Mouse (Mus musculus): ENCODE measurements around the gene Upk1b. TPM values are rescaled to one million over a fixed set of nuclear protein-coding genes. Genes with fewer than 3 reads are reported as not detected.
A peak's percentile ranks its signal among the peaks of the same experiment; 100 is the strongest.

Upk1b gene
- total and polyA plus RNA-seq, 2 experiments, result 0.18 to 0.37 TPM

DNA sequence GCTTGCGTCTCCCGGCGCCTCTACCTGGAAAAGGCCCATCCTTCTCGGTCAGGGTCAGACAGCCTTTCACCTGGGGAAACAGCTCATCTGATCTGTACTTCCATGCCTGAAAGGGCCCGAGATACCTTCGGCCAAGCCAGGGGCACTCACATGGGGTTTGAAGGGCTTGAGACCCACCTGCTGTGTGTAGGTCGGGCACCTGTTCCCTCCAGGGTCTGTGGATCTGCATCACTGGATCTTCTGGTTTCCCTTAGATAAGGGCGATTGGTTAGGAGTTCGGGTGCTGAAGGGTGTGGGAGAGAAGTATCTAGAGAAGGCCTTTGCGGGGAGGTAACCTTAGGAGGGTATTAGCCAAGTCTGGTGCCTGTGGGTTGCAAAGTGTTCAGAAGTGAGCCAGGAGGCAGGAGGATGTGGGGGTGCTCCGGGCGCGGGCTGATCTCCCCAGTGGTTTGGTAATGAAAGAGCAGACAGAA is 57.4 kb downstream of the Upk1b start:
- WGBS, result under 1% methylated on average over 13 of the region's 13 CpGs
- Histone ChIP-seq H3K36me3 (ENCODE audit: control insufficient read depth, insufficient read depth, low read length) (no peaks in the 10 kb centered on the region), H3K79me2 (ENCODE audit: control insufficient read depth, insufficient read depth, low read length) (no peaks in the 10 kb centered on the region), H3K4me1 (ENCODE audit: control insufficient read depth, insufficient read depth, low read length) (peaks cover 2% of the 10 kb centered on the region; the same call in 1 of the 2 replicates), H3K9ac (ENCODE audit: low read depth, low read length) (peak overlapping the region; percentile 74), H3K4me3 (ENCODE audit: insufficient read depth, low read depth, low read length) (peak overlapping the region; percentile 79), H3K27ac (replicated peaks; ENCODE audit: insufficient read depth, low read depth, low read length) (no peak overlapping the region), H3K27me3 (ENCODE audit: control insufficient read depth, insufficient read depth, low read length) (no peaks in the 10 kb centered on the region; the same call in 1 of the 2 replicates)
- no peak for DNase-seq (ENCODE audit: extremely low read depth, low read depth, low spot score)
- TF ChIP-seq CTCF (IDR thresholded peaks at IDR 0.05; ENCODE audit: low read depth, low read length), result no peak
- TF ChIP-seq POLR2A (IDR thresholded peaks at IDR 0.05; ENCODE audit: extremely low read depth, insufficient read depth, low read length), result no peak

DNA sequence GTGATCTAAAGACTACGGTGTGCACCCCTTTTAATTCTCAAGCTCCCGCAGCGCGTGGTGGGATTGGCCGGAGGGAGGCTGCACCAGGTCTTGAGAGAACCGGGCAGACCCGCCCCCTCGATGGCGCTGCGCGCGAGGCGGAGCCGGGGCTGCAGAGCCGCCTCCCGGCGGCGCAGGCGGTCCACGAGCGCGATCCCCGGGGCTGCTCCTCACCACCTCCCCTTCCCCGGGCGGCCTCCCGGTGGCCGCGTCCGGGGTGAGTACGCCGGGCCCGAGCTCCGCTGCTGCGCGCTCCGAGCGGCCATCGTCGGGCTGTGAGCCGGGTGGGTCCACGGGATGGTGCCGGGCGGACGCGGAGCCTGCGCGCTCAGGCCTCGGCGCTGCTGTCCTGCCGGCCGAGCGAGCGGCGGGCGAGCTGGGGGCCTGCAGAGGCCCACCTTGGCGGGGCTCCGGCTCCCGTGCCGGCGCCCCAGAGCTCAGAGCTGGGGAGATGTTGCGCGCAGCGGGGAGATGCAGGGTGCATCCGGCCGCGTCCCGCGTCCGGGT is 57.9 kb downstream of the Upk1b start, which contains the start of gene B4galt4:
Gene B4galt4, plus strand, starts transcription at position 152 of the 546 bp plus-strand sequence.
- Histone ChIP-seq H3K27me3 (ENCODE audit: control insufficient read depth, insufficient read depth, low read length) (no peaks in the 10 kb centered on the region; the same call in 1 of the 2 replicates), H3K4me3 (ENCODE audit: insufficient read depth, low read depth, low read length) (peak within 1 kb of the TSS; percentile 79), H3K4me1 (ENCODE audit: control insufficient read depth, insufficient read depth, low read length) (no peaks in the 10 kb centered on the region), H3K9ac (ENCODE audit: low read depth, low read length) (peak within 1 kb of the TSS; percentile 74), H3K79me2 (ENCODE audit: control insufficient read depth, insufficient read depth, low read length) (no peaks in the 10 kb centered on the region), H3K27ac (replicated peaks; ENCODE audit: insufficient read depth, low read depth, low read length) (no peak within 1 kb of the TSS), H3K36me3 (ENCODE audit: control insufficient read depth, insufficient read depth, low read length) (no peaks in the 10 kb centered on the region)
- no peak for DNase-seq (ENCODE audit: extremely low read depth, low read depth, low spot score)
- WGBS, result 2% methylated on average over 69 of the region's 69 CpGs
- TF ChIP-seq CTCF (IDR thresholded peaks at IDR 0.05; ENCODE audit: low read depth, low read length) (no peak), POLR2A (IDR thresholded peaks at IDR 0.05; ENCODE audit: extremely low read depth, insufficient read depth, low read length) (no peak)

DNA sequence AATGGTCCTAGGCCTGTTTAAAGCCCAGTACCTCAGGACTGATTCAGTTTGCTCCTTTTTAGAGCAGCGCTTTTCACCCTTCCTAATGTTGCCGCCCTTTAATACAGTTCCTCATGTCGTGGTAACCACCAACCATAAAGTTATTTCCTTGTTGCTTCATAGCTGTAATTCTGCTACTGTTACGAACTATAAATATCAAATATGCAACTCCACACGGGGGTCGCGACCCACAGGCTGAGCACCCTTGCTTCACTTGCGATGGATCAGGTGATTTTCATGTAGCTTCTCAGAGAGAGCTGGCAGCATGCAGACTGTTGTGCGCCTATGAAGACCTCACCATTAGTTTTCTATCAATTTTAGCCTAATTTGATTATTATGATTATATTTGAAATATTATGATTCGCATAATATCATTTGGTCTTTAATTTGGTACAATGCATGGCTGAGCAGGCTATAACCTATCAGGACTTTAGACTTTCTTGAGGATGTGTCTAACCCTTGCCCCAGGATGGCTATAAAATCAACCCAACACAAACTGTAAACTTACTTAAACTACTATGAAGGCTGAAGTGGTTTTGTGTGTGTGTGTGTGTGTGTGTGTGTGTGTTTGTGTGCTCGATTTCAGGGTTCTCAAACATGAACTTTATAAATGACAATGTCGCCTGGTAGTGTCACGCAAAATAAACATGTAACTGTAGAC is 58.8 kb downstream of the Upk1b start:
- DNase-seq (ENCODE audit: extremely low read depth, low read depth, low spot score), result no peak
- no peak overlapping the region for H3K9ac ChIP-seq (ENCODE audit: low read depth, low read length)
- H3K36me3 ChIP-seq (ENCODE audit: control insufficient read depth, insufficient read depth, low read length), result no peaks in the 10 kb centered on the region
- no peaks in the 10 kb centered on the region for H3K79me2 ChIP-seq (ENCODE audit: control insufficient read depth, insufficient read depth, low read length)
- H3K4me3 ChIP-seq (ENCODE audit: insufficient read depth, low read depth, low read length), result no peak overlapping the region
- H3K27me3 ChIP-seq (ENCODE audit: control insufficient read depth, insufficient read depth, low read length), result no peaks in the 10 kb centered on the region; the same call in 1 of the 2 replicates
- no peaks in the 10 kb centered on the region for H3K4me1 ChIP-seq (ENCODE audit: control insufficient read depth, insufficient read depth, low read length)
- WGBS, result 80% methylated on average over 13 of the region's 13 CpGs
- no peak overlapping the region for H3K27ac ChIP-seq (replicated peaks; ENCODE audit: insufficient read depth, low read depth, low read length)
- TF ChIP-seq CTCF (IDR thresholded peaks at IDR 0.05; ENCODE audit: low read depth, low read length), result no peak
- no peak for TF ChIP-seq POLR2A (IDR thresholded peaks at IDR 0.05; ENCODE audit: extremely low read depth, insufficient read depth, low read length)

DNA sequence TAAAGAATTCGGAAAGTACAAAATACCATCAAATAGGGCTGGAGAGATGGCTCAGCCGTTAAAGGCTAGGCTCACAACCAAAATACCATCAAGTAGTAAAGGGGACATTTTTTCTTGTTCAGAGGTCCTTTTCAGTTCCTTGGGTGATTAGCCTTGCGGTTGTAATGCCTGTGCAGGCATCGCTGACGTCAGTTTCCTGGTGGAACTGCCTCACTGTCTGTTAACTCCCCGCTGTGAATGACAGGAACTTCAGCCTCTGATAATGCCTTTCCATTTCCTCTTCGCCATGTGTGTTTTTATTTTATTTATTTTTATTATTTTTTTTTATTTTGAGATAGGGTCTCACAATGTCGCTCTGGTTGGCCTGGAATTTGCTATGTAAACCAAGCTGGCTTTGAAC is 69.2 kb downstream of the Upk1b start:
- no peaks in the 10 kb centered on the region; the same call in 1 of the 2 replicates for H3K27me3 ChIP-seq (ENCODE audit: control insufficient read depth, insufficient read depth, low read length)
- no peaks in the 10 kb centered on the region for H3K79me2 ChIP-seq (ENCODE audit: control insufficient read depth, insufficient read depth, low read length)
- H3K4me1 ChIP-seq (ENCODE audit: control insufficient read depth, insufficient read depth, low read length), result no peaks in the 10 kb centered on the region
- TF ChIP-seq CTCF (IDR thresholded peaks at IDR 0.05; ENCODE audit: low read depth, low read length), result no peak
- TF ChIP-seq POLR2A (IDR thresholded peaks at IDR 0.05; ENCODE audit: extremely low read depth, insufficient read depth, low read length), result no peak
- no peak overlapping the region for H3K27ac ChIP-seq (replicated peaks; ENCODE audit: insufficient read depth, low read depth, low read length)
- H3K36me3 ChIP-seq (ENCODE audit: control insufficient read depth, insufficient read depth, low read length), result no peaks in the 10 kb centered on the region
- whole genome bisulfite sequencing, result 47% methylated on average over 8 of the region's 8 CpGs
- peak; percentile 18 for DNase-seq (ENCODE audit: extremely low read depth, low read depth, low spot score)
- no peak overlapping the region for H3K9ac ChIP-seq (ENCODE audit: low read depth, low read length)
- no peak overlapping the region for H3K4me3 ChIP-seq (ENCODE audit: insufficient read depth, low read depth, low read length)

DNA sequence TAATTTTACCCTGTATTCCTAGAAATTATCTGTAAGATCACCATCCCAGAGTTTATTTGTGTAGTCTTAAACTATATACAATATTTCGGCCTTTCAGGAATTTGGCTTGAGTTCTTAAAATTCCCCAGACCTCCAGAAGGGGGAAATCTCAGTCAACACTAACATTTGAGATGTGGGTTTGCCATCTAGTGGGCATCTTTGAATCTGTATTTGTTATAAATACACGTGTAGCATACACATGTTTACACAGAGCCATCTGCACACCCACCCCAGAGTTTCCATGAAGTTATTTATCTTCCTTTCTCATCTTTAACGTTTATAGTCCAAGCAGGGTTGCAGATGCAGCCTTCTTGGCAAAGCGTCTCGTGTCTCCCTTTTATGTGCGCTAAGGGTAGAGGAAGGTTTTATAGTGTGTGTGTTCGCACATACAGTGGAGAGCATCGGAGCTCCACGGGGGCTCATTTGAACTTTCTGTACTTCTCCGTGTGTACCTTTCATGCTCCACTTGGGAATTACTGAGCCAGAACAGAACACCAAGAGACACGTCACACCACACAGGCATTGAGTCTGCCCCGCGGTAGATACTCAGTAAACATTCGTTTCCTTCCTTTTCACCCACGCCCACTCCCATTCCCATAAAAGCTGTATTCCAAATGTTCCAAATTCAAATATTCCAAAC is 70.4 kb downstream of the Upk1b start:
- WGBS, result 58% methylated on average over 15 of the region's 15 CpGs

More for the DNA sequence above, 70.4 kb downstream of the Upk1b start:
- no peaks in the 10 kb centered on the region for H3K79me2 ChIP-seq (ENCODE audit: control insufficient read depth, insufficient read depth, low read length)
- no peak overlapping the region for H3K27ac ChIP-seq (replicated peaks; ENCODE audit: insufficient read depth, low read depth, low read length)
- no peak overlapping the region; the same call in 1 of the 2 replicates for H3K9ac ChIP-seq (ENCODE audit: low read depth, low read length)
- 0 out of 2 replicates have a peak overlapping the region, but pooled peaks have one; percentile 5 for H3K4me3 ChIP-seq (ENCODE audit: insufficient read depth, low read depth, low read length)
- DNase-seq (ENCODE audit: extremely low read depth, low read depth, low spot score), result peak; percentile 15
- H3K4me1 ChIP-seq (ENCODE audit: control insufficient read depth, insufficient read depth, low read length), result no peaks in the 10 kb centered on the region
- no peaks in the 10 kb centered on the region; the same call in 1 of the 2 replicates for H3K27me3 ChIP-seq (ENCODE audit: control insufficient read depth, insufficient read depth, low read length)
- peak; percentile 30 for TF ChIP-seq CTCF (IDR thresholded peaks at IDR 0.05; ENCODE audit: low read depth, low read length)
- TF ChIP-seq POLR2A (IDR thresholded peaks at IDR 0.05; ENCODE audit: extremely low read depth, insufficient read depth, low read length), result no peak
- no peaks in the 10 kb centered on the region for H3K36me3 ChIP-seq (ENCODE audit: control insufficient read depth, insufficient read depth, low read length)

Data from liver, adult 2 months (tissue).